Mouse (Mus musculus): ENCODE data around the gene Myh14. TPM values are rescaled to one million over a fixed set of nuclear protein-coding genes. Genes with fewer than 3 reads are reported as not detected.

Gene Myh14
- polyA plus RNA-seq, 1 experiment from 2014 or later = 3.6 TPM

- ATAC-seq (ENCODE audit: low read depth) = no peak
- Histone ChIP-seq H3K36me3 (ENCODE audit: control insufficient read depth, insufficient read depth, low read length) (no peaks in the 10 kb centered on the region), H3K4me2 (ENCODE audit: low read depth, low read length) (peak overlapping the region; percentile 73), H3K27ac (ENCODE audit: low read depth, low read length) (peak overlapping the region; percentile 57), H3K27me3 (ENCODE audit: control insufficient read depth, insufficient read depth, low read length) (peaks cover 11% of the 10 kb centered on the region; the same call in 1 of the 2 replicates), H3K4me1 (ENCODE audit: control insufficient read depth, insufficient read depth, low read length) (peaks cover 45% of the 10 kb centered on the region), H3K9ac (replicated peaks; ENCODE audit: low read depth, low read length) (no peak overlapping the region; the same call in 1 of the 2 replicates), H3K9me3 (ENCODE audit: control insufficient read depth, low read length) (no peaks in the 10 kb centered on the region), H3K4me3 (ENCODE audit: low read depth, low read length) (peak overlapping the region; percentile 42)
- WGBS = 1% methylated on average over 13 of the region's 13 CpGs
Measured at GRCm38 (mm10) chr7:44589946-44590345, 80.7 kb downstream of the Myh14 start.

- peaks cover 41% of the 10 kb centered on the region for H3K4me1 ChIP-seq (ENCODE audit: control insufficient read depth, insufficient read depth, low read length)
- peaks cover 11% of the 10 kb centered on the region; the same call in 1 of the 2 replicates for H3K27me3 ChIP-seq (ENCODE audit: control insufficient read depth, insufficient read depth, low read length)
- no peaks in the 10 kb centered on the region for H3K9me3 ChIP-seq (ENCODE audit: control insufficient read depth, low read length)
- no peaks in the 10 kb centered on the region for H3K36me3 ChIP-seq (ENCODE audit: control insufficient read depth, insufficient read depth, low read length)
- WGBS = 0% methylated on average over 21 of the region's 33 CpGs
- H3K4me3 ChIP-seq (ENCODE audit: low read depth, low read length) = peak overlapping the region; percentile 42
- H3K9ac ChIP-seq (replicated peaks; ENCODE audit: low read depth, low read length) = peak overlapping the region; percentile 53
- peak overlapping the region; percentile 73 for H3K4me2 ChIP-seq (ENCODE audit: low read depth, low read length)
- H3K27ac ChIP-seq (ENCODE audit: low read depth, low read length) = peak overlapping the region; percentile 57
- peak; percentile 35 for ATAC-seq (ENCODE audit: low read depth)
Measured at GRCm38 (mm10) chr7:44589149-44589548, 81.5 kb downstream of the Myh14 start.

- H3K4me2 ChIP-seq (ENCODE audit: low read depth, low read length) = peak overlapping the region; percentile 73
- ATAC-seq (ENCODE audit: low read depth) = no peak
- H3K36me3 ChIP-seq (ENCODE audit: control insufficient read depth, insufficient read depth, low read length) = no peaks in the 10 kb centered on the region
- 6% methylated on average over 12 of the region's 12 CpGs for WGBS
- peak overlapping the region; percentile 53 for H3K9ac ChIP-seq (replicated peaks; ENCODE audit: low read depth, low read length)
- H3K9me3 ChIP-seq (ENCODE audit: control insufficient read depth, low read length) = no peaks in the 10 kb centered on the region
- H3K27ac ChIP-seq (ENCODE audit: low read depth, low read length) = no peak overlapping the region; the same call in 1 of the 2 replicates
- peaks cover 38% of the 10 kb centered on the region for H3K4me1 ChIP-seq (ENCODE audit: control insufficient read depth, insufficient read depth, low read length)
- peaks cover 11% of the 10 kb centered on the region; the same call in 1 of the 2 replicates for H3K27me3 ChIP-seq (ENCODE audit: control insufficient read depth, insufficient read depth, low read length)
- peak overlapping the region; percentile 42 for H3K4me3 ChIP-seq (ENCODE audit: low read depth, low read length)
Measured at GRCm38 (mm10) chr7:44588338-44588737, 82.3 kb downstream of the Myh14 start.

GRCm38 (mm10) chr7:44587676-44588075 is 83.0 kb downstream of the Myh14 start:
- peaks cover 6% of the 10 kb centered on the region; the same call in 1 of the 2 replicates for H3K27me3 ChIP-seq (ENCODE audit: control insufficient read depth, insufficient read depth, low read length)
- H3K4me1 ChIP-seq (ENCODE audit: control insufficient read depth, insufficient read depth, low read length) = peaks cover 32% of the 10 kb centered on the region
- H3K4me2 ChIP-seq (ENCODE audit: low read depth, low read length) = peak overlapping the region; percentile 73
- peak overlapping the region; percentile 37; the same call in 1 of the 2 replicates for H3K9ac ChIP-seq (replicated peaks; ENCODE audit: low read depth, low read length)
- no peaks in the 10 kb centered on the region for H3K36me3 ChIP-seq (ENCODE audit: control insufficient read depth, insufficient read depth, low read length)
- ATAC-seq (ENCODE audit: low read depth) = no peak
- H3K27ac ChIP-seq (ENCODE audit: low read depth, low read length) = no peak overlapping the region
- 38% methylated on average over 6 of the region's 6 CpGs for WGBS
- peak overlapping the region; percentile 42 for H3K4me3 ChIP-seq (ENCODE audit: low read depth, low read length)
- no peaks in the 10 kb centered on the region for H3K9me3 ChIP-seq (ENCODE audit: control insufficient read depth, low read length)

GRCm38 (mm10) chr7:44586930-44587329 is 83.7 kb downstream of the Myh14 start:
- ATAC-seq (ENCODE audit: low read depth) = peak; percentile 52
- no peaks in the 10 kb centered on the region for H3K36me3 ChIP-seq (ENCODE audit: control insufficient read depth, insufficient read depth, low read length)
- WGBS = 0% methylated on average over 18 of the region's 18 CpGs
- peaks cover 26% of the 10 kb centered on the region for H3K4me1 ChIP-seq (ENCODE audit: control insufficient read depth, insufficient read depth, low read length)
- H3K9me3 ChIP-seq (ENCODE audit: control insufficient read depth, low read length) = no peaks in the 10 kb centered on the region
- H3K4me3 ChIP-seq (ENCODE audit: low read depth, low read length) = peak overlapping the region; percentile 42
- H3K9ac ChIP-seq (replicated peaks; ENCODE audit: low read depth, low read length) = no peak overlapping the region
- peak overlapping the region; percentile 73 for H3K4me2 ChIP-seq (ENCODE audit: low read depth, low read length)
- peaks cover 6% of the 10 kb centered on the region; the same call in 1 of the 2 replicates for H3K27me3 ChIP-seq (ENCODE audit: control insufficient read depth, insufficient read depth, low read length)
- no peak overlapping the region for H3K27ac ChIP-seq (ENCODE audit: low read depth, low read length)

GRCm38 (mm10) chr7:44586518-44586917 is 84.1 kb downstream of the Myh14 start:
- Histone ChIP-seq H3K4me3 (ENCODE audit: low read depth, low read length) (peak overlapping the region; percentile 42), H3K27ac (ENCODE audit: low read depth, low read length) (no peak overlapping the region), H3K27me3 (ENCODE audit: control insufficient read depth, insufficient read depth, low read length) (peaks cover 6% of the 10 kb centered on the region; the same call in 1 of the 2 replicates), H3K4me2 (ENCODE audit: low read depth, low read length) (peak overlapping the region; percentile 73), H3K9ac (replicated peaks; ENCODE audit: low read depth, low read length) (peak overlapping the region; percentile 41), H3K4me1 (ENCODE audit: control insufficient read depth, insufficient read depth, low read length) (peaks cover 22% of the 10 kb centered on the region), H3K36me3 (ENCODE audit: control insufficient read depth, insufficient read depth, low read length) (no peaks in the 10 kb centered on the region), H3K9me3 (ENCODE audit: control insufficient read depth, low read length) (no peaks in the 10 kb centered on the region)
- 12% methylated on average over 19 of the region's 19 CpGs for WGBS
- ATAC-seq (ENCODE audit: low read depth) = no peak

- Histone ChIP-seq H3K27ac (ENCODE audit: low read depth, low read length) (no peak overlapping the region), H3K9me3 (ENCODE audit: control insufficient read depth, low read length) (no peaks in the 10 kb centered on the region), H3K36me3 (ENCODE audit: control insufficient read depth, insufficient read depth, low read length) (no peaks in the 10 kb centered on the region), H3K9ac (replicated peaks; ENCODE audit: low read depth, low read length) (no peak overlapping the region), H3K4me1 (ENCODE audit: control insufficient read depth, insufficient read depth, low read length) (peaks cover 21% of the 10 kb centered on the region), H3K4me3 (ENCODE audit: low read depth, low read length) (no peak overlapping the region), H3K27me3 (ENCODE audit: control insufficient read depth, insufficient read depth, low read length) (peaks cover 3% of the 10 kb centered on the region; the same call in 1 of the 2 replicates), H3K4me2 (ENCODE audit: low read depth, low read length) (no peak overlapping the region)
- no peak for ATAC-seq (ENCODE audit: low read depth)
- 94% methylated on average over 6 of the region's 6 CpGs for WGBS
Measured at GRCm38 (mm10) chr7:44585606-44586005, 85.0 kb downstream of the Myh14 start.

- 86% methylated on average over 6 of the region's 6 CpGs for WGBS
- Histone ChIP-seq H3K9me3 (ENCODE audit: control insufficient read depth, low read length) (no peaks in the 10 kb centered on the region), H3K4me1 (ENCODE audit: control insufficient read depth, insufficient read depth, low read length) (peaks cover 21% of the 10 kb centered on the region), H3K36me3 (ENCODE audit: control insufficient read depth, insufficient read depth, low read length) (no peaks in the 10 kb centered on the region), H3K4me2 (ENCODE audit: low read depth, low read length) (no peak overlapping the region), H3K27me3 (ENCODE audit: control insufficient read depth, insufficient read depth, low read length) (peaks cover 3% of the 10 kb centered on the region; the same call in 1 of the 2 replicates), H3K9ac (replicated peaks; ENCODE audit: low read depth, low read length) (no peak overlapping the region), H3K4me3 (ENCODE audit: low read depth, low read length) (no peak overlapping the region), H3K27ac (ENCODE audit: low read depth, low read length) (no peak overlapping the region)
- ATAC-seq (ENCODE audit: low read depth) = no peak
Measured at GRCm38 (mm10) chr7:44584921-44585320, 85.7 kb downstream of the Myh14 start.

GRCm38 (mm10) chr7:44584265-44584804 is 86.3 kb downstream of the Myh14 start:
- 83% methylated on average over 4 of the region's 4 CpGs for WGBS
- H3K4me1 ChIP-seq (ENCODE audit: control insufficient read depth, insufficient read depth, low read length) = peaks cover 17% of the 10 kb centered on the region
- no peaks in the 10 kb centered on the region for H3K9me3 ChIP-seq (ENCODE audit: control insufficient read depth, low read length)
- H3K4me2 ChIP-seq (ENCODE audit: low read depth, low read length) = no peak overlapping the region
- H3K9ac ChIP-seq (replicated peaks; ENCODE audit: low read depth, low read length) = no peak overlapping the region
- peaks cover 3% of the 10 kb centered on the region; the same call in 1 of the 2 replicates for H3K27me3 ChIP-seq (ENCODE audit: control insufficient read depth, insufficient read depth, low read length)
- no peak overlapping the region for H3K4me3 ChIP-seq (ENCODE audit: low read depth, low read length)
- H3K27ac ChIP-seq (ENCODE audit: low read depth, low read length) = no peak overlapping the region
- no peaks in the 10 kb centered on the region for H3K36me3 ChIP-seq (ENCODE audit: control insufficient read depth, insufficient read depth, low read length)
- ATAC-seq (ENCODE audit: low read depth) = no peak

Measured in neural tube, embryonic 14.5 days (tissue).